Mouse (Mus musculus) heart, postnatal 0 days (tissue): ENCODE measurements at regions not wholly inside any gene's neighbourhood (a gene's known extent, or its start where the extent isn't known, plus 50 kb on each side); places are given as distances from the start of the nearest gene placed in this dataset.

Experiments
- ATAC-seq: fragments of 200-750 bp; cut with Nextera tagmentation; 2 replicates; pipeline ENCODE4 v1.8.0; 2017; ENCODE audit warnings: low read depth, moderate number of reproducible peaks, moderate library complexity; ENCODE audit not compliant: insufficient read depth
- DNase-seq: peaks from one replicate; pipeline ENCODE4 v3.0.0-alpha.2; 2016; ENCODE audit warnings: low spot score
- H3K27ac ChIP-seq: fragments of 300-500 bp; sonication (generic); 2 replicates; pipeline ENCODE4 v1.5.1; 2014; ENCODE audit warnings: low read depth, mild to moderate bottlenecking
- H3K27me3 ChIP-seq: fragments of 300-500 bp; sonication (generic); 2 replicates; pipeline ENCODE4 v1.6.1; 2014; ENCODE audit warnings: low read length, mixed read lengths; ENCODE audit not compliant: control insufficient read depth, insufficient read depth
- H3K36me3 ChIP-seq: fragments of 300-500 bp; sonication (generic); replicated peaks from 2 replicates; pipeline ENCODE4 v1.6.1; 2014; ENCODE audit warnings: low read length, mixed read lengths; ENCODE audit not compliant: control insufficient read depth, insufficient read depth
- H3K4me1 ChIP-seq: fragments of 300-500 bp; sonication (generic); 2 replicates; pipeline ENCODE4 v1.6.1; 2014; ENCODE audit warnings: antibody characterized with exemption; ENCODE audit not compliant: control insufficient read depth, insufficient read depth
- H3K4me2 ChIP-seq: fragments of 300-500 bp; sonication (generic); 2 replicates; pipeline ENCODE4 v1.6.1; 2014; ENCODE audit warnings: low read depth, mild to moderate bottlenecking, low read length, moderate library complexity
- H3K4me3 ChIP-seq: fragments of 300-500 bp; sonication (generic); 2 replicates; pipeline ENCODE4 v1.5.1; 2014; ENCODE audit warnings: low read depth, low read length
- H3K9ac ChIP-seq: fragments of 300-500 bp; sonication (generic); replicated peaks from 2 replicates; pipeline ENCODE4 v1.6.1; 2014; ENCODE audit warnings: low read depth, low read length, mixed read lengths
- H3K9me3 ChIP-seq: fragments of 300-500 bp; sonication (generic); replicated peaks from 2 replicates; pipeline ENCODE4 v1.6.1; 2016; ENCODE audit warnings: low read length; ENCODE audit not compliant: control insufficient read depth
- CTCF ChIP-seq: IDR thresholded peaks from 2 replicates; pipeline ENCODE4 v1.5.1; 2016; ENCODE audit warnings: antibody characterized with exemption, control low read depth, low read depth
- EP300 ChIP-seq: IDR thresholded peaks from 2 replicates; pipeline ENCODE4 v1.6.1; 2016; ENCODE audit warnings: antibody characterized with exemption, low read depth
- WGBS: fragments of 180-500 bp; shearing (Covaris S2); extraction: QIAGEN DNeasy Blood & Tissue Kit; methylation state at CpG from one replicate; pipeline ENCODE4 v1.1.7; 2014; 5-methylcytosine and 5-hydroxymethylcytosine counted together

GRCm38 (mm10) chr17:65193341-65193740 lies 347.2 kb downstream of the Tmem232 start:
- WGBS, result 79% methylated on average over 2 of the region's 2 CpGs
- H3K4me1 ChIP-seq, result no peaks in the 10 kb centered on the region; the same call in 1 of the 2 replicates
- H3K4me3 ChIP-seq, result no peak overlapping the region
- TF ChIP-seq CTCF (no peak), EP300 (no peak)
- DNase-seq (no peak), ATAC-seq (no peak)
- no peak overlapping the region for H3K4me2 ChIP-seq
- no peaks in the 10 kb centered on the region for H3K9me3 ChIP-seq
- no peak overlapping the region for H3K27ac ChIP-seq
- no peaks in the 10 kb centered on the region for H3K36me3 ChIP-seq
- H3K9ac ChIP-seq, result no peak overlapping the region
- H3K27me3 ChIP-seq, result no peaks in the 10 kb centered on the region

DNA sequence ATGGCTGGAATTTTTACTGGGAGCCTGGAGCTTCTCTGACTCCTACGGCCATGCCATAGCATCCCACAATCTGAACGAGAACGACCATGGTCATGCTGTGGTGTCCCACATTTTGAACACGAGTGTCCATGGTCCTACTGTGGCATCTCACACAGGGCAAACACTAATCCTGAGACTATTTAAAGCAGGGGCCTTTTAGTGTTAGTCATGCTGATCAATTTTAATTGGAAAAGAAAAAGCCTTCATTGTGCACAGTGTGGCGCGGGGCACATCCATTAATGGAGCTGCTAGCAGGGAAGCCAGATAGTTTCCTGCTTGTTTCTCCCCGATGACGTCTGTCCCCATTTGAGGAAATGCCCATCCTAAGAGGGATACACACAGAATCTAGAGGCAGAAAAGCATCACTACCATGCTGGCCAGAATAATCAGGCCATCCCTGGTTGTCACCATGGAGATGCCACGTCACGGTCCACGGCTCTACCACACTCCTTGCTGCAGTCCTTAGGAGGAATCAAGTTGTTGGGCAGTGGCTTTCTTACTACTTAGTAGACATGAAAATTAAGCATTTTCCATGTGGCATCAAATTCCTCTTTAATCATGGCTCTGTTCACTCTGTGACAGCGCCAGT lies 348.0 kb downstream of the Tmem232 start:
- Histone ChIP-seq H3K4me3 (no peak overlapping the region), H3K4me2 (no peak overlapping the region), H3K27ac (no peak overlapping the region), H3K4me1 (no peaks in the 10 kb centered on the region; the same call in 1 of the 2 replicates), H3K27me3 (no peaks in the 10 kb centered on the region), H3K9ac (no peak overlapping the region), H3K9me3 (no peaks in the 10 kb centered on the region), H3K36me3 (no peaks in the 10 kb centered on the region)
- WGBS, result 67% methylated on average over 12 of the region's 12 CpGs
- TF ChIP-seq EP300 (no peak), CTCF (no peak)
- DNase-seq (no peak), ATAC-seq (no peak)

DNA sequence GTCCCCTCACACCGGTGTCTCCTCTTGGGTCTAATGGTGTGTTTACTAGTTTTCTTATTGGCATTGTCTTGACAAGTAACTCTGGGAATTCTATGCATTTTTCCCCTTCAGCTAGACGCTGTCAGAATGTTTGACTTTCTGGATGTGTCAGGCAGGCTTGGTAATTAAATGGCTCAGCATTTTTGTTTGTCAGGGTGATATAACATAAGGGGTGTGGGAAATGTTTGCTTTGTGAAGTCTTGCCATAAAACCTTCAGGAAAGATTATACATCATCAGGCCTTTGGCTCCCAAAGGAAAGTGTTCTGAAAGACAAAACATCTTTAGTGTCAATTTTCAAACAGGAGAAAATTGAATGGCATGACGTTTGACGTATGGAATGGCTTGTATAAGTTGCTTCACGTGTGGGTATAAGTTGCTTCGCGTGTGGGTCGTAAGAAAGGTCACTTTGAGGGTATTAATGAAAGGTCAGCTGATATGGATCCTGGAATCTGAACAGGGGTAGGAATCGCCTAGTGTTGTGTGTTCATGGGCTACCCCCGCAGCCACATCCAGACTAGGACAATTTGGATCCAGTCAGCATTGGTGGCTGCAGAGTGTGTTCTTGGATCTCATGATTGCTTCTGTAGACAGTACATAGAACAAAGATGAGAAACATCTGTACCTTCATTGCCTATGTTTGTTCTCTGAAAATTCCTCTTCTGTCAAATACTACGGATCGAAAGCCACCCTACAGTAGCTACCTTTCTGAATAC lies 349.6 kb downstream of the Tmem232 start:
- H3K4me3 ChIP-seq, result no peak overlapping the region
- no peak for ATAC-seq
- no peaks in the 10 kb centered on the region for H3K9me3 ChIP-seq
- TF ChIP-seq EP300 (no peak), CTCF (no peak)
- H3K4me1 ChIP-seq, result no peaks in the 10 kb centered on the region; the same call in 1 of the 2 replicates
- no peaks in the 10 kb centered on the region for H3K27me3 ChIP-seq
- no peak for DNase-seq
- no peak overlapping the region for H3K4me2 ChIP-seq
- H3K36me3 ChIP-seq, result no peaks in the 10 kb centered on the region
- 74% methylated on average over 12 of the region's 12 CpGs for WGBS
- no peak overlapping the region for H3K27ac ChIP-seq
- H3K9ac ChIP-seq, result no peak overlapping the region

DNA sequence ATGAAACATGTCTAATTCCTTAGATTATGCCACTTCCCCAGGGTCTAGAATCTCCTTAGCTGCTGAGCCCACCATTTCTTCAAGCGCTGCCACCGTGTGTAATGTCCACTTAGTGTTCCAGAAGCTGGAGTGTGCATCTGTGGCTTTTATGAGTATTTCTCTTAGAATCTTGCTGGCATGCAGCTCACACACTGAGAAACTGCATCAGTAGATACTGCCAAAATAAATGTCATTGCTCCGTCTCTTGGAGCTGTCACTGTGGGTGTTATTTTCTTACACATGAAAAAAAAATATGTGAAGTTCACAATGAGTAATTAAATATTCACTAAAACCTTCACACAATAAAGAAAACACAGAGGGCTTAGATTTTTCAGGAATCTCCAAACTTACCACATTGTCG lies 345.3 kb upstream of the 4930583I09Rik start:
- no peak for ATAC-seq
- Histone ChIP-seq H3K4me3 (no peak overlapping the region), H3K36me3 (no peaks in the 10 kb centered on the region), H3K9me3 (no peaks in the 10 kb centered on the region), H3K27me3 (no peaks in the 10 kb centered on the region), H3K4me2 (no peak overlapping the region), H3K27ac (no peak overlapping the region), H3K9ac (no peak overlapping the region), H3K4me1 (no peaks in the 10 kb centered on the region)
- no peak for DNase-seq
- WGBS, result 50% methylated on average over 4 of the region's 4 CpGs
- TF ChIP-seq CTCF (no peak), EP300 (no peak)

- WGBS, result 62% methylated on average over 4 of the region's 4 CpGs
- DNase-seq, result no peak
- no peaks in the 10 kb centered on the region for H3K27me3 ChIP-seq
- no peak overlapping the region for H3K4me2 ChIP-seq
- H3K36me3 ChIP-seq, result no peaks in the 10 kb centered on the region
- no peak overlapping the region for H3K9ac ChIP-seq
- no peak overlapping the region for H3K27ac ChIP-seq
- H3K4me1 ChIP-seq, result no peaks in the 10 kb centered on the region
- H3K9me3 ChIP-seq, result no peaks in the 10 kb centered on the region
- H3K4me3 ChIP-seq, result no peak overlapping the region
- TF ChIP-seq EP300 (no peak), CTCF (no peak)
- ATAC-seq, result no peak
These were observed 339.9 kb upstream of the 4930583I09Rik start for GRCm38 (mm10) chr17:65175770-65176169.
